Mouse (Mus musculus) cerebellum, adult (tissue): ENCODE measurements around the gene Scgb2b27.
"Not testable (repeated sequence)": the region's sequence is repeated elsewhere in the genome, so short reads cannot be mapped to it uniquely, and the experiment has no call there.

Experiments
- ATAC-seq: cut with Nextera tagmentation; 2 replicates; pipeline ENCODE4 v1.9.2; 2017; ENCODE audit warnings: mild to moderate bottlenecking, moderate library complexity, mixed read lengths; ENCODE audit not compliant: insufficient number of reproducible peaks, low FRiP score, low TSS enrichment

Scgb2b27 gene

DNA sequence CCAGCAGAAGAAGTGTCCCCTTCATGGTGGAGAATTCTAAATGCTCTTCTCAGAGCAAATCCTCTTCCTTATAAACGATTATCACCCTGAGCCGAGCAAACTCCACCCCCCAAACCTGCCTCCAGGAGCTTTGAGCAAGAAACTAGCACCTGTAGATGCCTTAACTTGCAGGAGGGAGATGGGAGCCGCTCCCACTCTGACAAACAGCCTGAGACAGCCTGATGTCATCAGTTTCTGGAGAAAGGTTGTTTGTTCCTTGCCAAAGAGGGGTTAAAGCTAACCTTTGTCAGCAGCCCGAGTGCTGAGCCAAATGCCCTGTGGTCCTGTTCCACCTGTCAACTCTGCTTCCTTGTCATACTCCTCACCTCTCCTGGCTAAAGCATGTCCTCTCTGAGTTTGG, at the start of gene Scgb2b27:
Gene Scgb2b27, minus strand, starts transcription at position 101 of the 400 bp plus-strand sequence.
- no peak for ATAC-seq

DNA sequence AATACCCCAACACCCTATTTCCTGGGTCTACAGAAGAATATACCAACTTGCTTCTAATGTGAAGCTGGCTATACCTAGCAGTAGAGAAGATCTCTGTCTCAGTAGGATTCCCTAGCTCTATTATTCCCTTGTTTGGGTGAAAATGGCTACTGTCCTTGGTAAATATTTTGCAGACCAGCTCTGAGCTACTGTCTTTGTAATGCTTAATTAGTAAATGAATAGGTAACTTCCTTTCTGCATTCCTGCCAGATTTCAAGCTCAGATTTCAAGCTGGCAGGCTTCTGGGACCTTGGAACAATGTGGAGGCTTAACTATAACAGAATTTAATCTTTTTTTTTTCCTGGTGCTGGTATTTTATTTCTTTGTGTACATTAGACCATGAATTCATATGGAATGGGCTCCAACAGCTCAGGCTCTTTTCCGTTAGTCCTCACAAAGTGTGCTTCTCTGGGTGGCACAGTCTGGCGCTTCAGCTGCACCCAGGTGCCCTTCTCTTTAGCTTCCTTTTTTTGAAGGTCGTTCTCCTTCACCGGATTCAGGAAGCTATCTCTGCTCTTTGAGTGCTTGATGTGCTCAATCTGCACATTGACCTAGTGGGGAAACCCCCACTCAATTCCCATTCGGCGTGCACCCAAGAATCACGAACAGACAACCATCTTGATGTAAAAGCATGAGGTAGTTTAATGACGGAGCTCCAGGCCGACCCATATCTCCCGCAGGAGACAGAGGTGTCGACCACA, 22.5 kb upstream of the Scgb2b27 start:
- ATAC-seq: not testable (repeated sequence)

DNA sequence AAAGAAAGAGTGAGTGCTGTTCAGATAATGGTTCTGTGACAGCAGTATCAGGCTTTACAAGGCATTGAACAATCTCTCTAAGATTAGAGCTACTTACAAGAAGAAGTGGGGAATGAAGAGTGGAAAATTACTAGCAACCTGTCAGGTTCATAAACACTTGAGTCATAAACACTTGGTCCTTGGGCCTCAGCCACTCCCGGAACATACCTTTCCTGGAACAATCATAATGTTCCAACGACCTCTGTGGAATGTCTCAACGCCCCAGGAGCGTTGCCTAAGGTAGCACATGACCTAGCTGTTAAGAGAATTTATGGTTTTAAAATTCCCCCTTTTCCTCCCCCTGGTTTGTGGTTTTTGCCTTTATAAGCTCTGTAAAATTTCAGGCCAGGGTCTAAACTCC, 20.8 kb upstream of the Scgb2b27 start:
- not testable (repeated sequence) for ATAC-seq

DNA sequence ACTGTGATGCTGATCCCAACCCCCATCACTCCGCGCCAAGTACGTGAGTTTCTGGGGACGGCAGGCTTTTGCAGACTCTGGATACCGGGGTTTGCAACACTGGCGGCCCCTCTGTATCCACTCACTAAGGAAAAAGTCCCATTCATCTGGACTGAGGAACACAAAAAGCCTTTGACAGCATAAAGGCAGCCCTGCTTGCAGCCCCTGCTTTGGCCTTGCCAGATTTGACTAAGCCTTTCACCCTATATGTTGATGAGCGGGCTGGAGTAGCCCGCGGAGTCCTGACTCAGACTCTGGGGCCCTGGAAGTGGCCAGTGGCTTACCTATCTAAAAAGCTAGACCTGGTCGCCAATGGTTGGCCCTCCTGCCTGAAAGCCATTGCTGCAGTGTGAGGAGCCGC, 16.3 kb upstream of the Scgb2b27 start:
- no peak for ATAC-seq

DNA sequence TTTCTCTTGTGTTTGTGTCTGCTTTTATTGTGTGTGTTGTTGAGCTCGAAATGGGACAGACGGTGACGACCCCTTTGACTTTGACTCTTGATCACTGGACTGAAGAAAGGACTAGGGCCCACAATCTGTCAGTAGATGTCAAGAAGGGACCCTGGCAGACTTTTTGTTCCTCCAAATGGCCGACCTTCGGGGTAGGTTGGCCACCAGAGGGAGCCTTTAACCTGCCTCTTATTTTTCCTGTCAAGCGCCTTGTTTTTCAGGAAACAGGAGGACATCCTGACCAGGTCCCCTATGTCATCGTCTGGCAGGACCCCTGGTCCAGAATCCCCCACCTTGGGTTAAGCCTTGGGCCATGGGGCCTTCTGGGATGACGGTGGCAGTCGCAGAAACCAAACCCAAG, 13.5 kb upstream of the Scgb2b27 start:
- ATAC-seq: not testable (repeated sequence)

DNA sequence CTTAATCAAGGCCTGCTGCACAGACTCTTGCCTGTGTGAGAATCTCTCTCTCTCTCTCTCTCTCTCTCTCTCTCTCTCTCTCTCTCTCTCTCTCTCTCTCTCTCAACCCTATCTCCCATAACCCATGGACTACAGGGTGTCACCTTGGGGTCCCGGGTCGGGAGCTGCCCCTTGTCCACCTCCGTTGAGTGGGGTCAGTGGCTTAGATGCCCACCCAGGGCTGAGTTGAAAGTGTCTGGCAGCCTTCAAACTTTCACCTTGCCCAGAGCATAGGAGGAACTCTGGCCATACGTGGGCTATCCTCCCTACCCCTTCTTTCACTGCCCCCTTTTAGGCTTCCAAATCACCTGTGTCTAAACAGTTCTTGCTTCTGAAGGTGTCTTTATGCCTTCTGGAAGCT, 11.9 kb upstream of the Scgb2b27 start:
- ATAC-seq: no peak

DNA sequence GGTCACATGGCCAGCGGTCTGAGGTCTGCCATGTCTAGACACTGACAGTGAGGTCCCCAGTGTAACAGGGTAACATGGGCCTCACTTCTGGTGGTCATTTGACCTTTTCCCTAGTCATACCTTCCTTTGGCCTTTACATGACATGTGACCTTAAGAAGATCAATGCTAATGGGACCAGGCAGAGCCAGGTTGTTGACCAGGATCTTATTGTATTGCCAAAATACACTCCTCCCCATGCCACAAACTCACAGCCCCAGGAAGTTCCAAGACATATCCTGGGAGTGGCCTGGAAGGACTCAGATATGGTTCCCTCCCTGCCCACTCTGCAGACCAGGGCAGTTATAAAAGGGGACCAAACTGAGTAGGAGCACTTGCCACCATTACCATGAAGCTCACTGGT, 7.4 kb upstream of the Scgb2b27 start, which contains the start of gene Scgb1b27:
Gene Scgb1b27, plus strand, starts transcription at position 301 of the 400 bp plus-strand sequence.
- not testable (repeated sequence) for ATAC-seq

DNA sequence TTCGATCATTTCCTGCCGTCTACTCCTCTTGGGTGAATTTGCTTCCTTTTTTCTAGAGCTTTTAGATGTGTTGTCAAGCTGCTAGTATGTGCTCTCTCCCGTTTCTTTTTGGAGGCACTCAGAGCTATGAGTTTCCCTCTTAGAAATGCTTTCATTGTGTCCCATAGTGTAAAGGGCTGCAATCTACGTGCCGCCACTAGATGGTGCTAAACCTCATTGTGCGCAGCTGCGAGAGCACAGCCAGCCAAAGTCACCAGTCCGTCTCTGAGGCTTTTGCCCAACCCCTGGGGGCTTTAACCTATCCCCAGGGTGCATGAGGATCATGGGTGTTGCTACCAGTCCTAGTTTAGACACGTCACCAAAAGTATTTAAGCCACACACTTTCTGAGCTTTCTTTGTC, 31.5 kb downstream of the Scgb2b27 start:
- not testable (repeated sequence) for ATAC-seq
